Mouse (Mus musculus) liver, postnatal 0 days (tissue): ENCODE results near the gene Fam160a1. TPM values are rescaled to one million over a fixed set of nuclear protein-coding genes. Genes with fewer than 3 reads are reported as not detected.

Experiments
- ATAC-seq: fragments of 200-750 bp; cut with Nextera tagmentation; 2 replicates; pipeline ENCODE4 v1.8.0; 2017; ENCODE audit warnings: mild to moderate bottlenecking, moderate library complexity
- DNase-seq: peaks from one replicate; pipeline ENCODE4 v3.0.0-alpha.2; 2016
- H3K27ac ChIP-seq: fragments of 300-500 bp; sonication (generic); 2 replicates; pipeline ENCODE4 v1.5.1; 2014; ENCODE audit warnings: antibody characterized with exemption, moderate library complexity, mild to moderate bottlenecking, low read depth
- H3K27me3 ChIP-seq: fragments of 300-500 bp; sonication (generic); 2 replicates; pipeline ENCODE4 v1.6.1; 2014; ENCODE audit warnings: low read length, control low read depth, mixed read lengths; ENCODE audit not compliant: insufficient read depth
- H3K36me3 ChIP-seq: fragments of 300-500 bp; sonication (generic); replicated peaks from 2 replicates; pipeline ENCODE4 v1.6.1; 2014; ENCODE audit warnings: mild to moderate bottlenecking, control low read depth, low read length, moderate library complexity, mixed read lengths; ENCODE audit not compliant: insufficient read depth
- H3K4me1 ChIP-seq: fragments of 300-500 bp; sonication (generic); 2 replicates; pipeline ENCODE4 v1.6.1; 2014; ENCODE audit warnings: antibody characterized with exemption, mild to moderate bottlenecking, control low read depth; ENCODE audit not compliant: insufficient read depth
- H3K4me2 ChIP-seq: fragments of 300-500 bp; sonication (generic); 2 replicates; pipeline ENCODE4 v1.6.1; 2014; ENCODE audit warnings: low read depth, mild to moderate bottlenecking, low read length, moderate library complexity, mixed read lengths
- H3K4me3 ChIP-seq: fragments of 300-500 bp; sonication (generic); 2 replicates; pipeline ENCODE4 v1.5.1; 2014; ENCODE audit warnings: low read depth, low read length
- H3K9ac ChIP-seq: fragments of 300-500 bp; sonication (generic); replicated peaks from 2 replicates; pipeline ENCODE4 v1.6.1; 2014; ENCODE audit warnings: mild to moderate bottlenecking, moderate library complexity
- H3K9me3 ChIP-seq: fragments of 300-500 bp; sonication (generic); 2 replicates; pipeline ENCODE4 v1.6.1; 2016; ENCODE audit warnings: mild to moderate bottlenecking, control low read depth, low read length, mixed read lengths
- CTCF ChIP-seq: sonication (generic); IDR thresholded peaks from 2 replicates; pipeline ENCODE4 v1.5.1; 2016; ENCODE audit warnings: antibody characterized with exemption, low read depth
- EP300 ChIP-seq: IDR thresholded peaks from 2 replicates; pipeline ENCODE4 v1.6.1; 2016; ENCODE audit warnings: antibody characterized with exemption, low read depth, mild to moderate bottlenecking
- WGBS: fragments of 180-500 bp; shearing (Covaris S2); extraction: QIAGEN DNeasy Blood & Tissue Kit; methylation state at CpG from one replicate; pipeline ENCODE4 v1.1.7; 2014; ENCODE audit not compliant: insufficient replicate concordance; 5-methylcytosine and 5-hydroxymethylcytosine counted together
- polyA plus RNA-seq: library from polyadenylated mRNA; unstranded; fragments of >200 nt; fragmentation: Nextera tagmentation; extraction: Ambion mirVana; gene quantifications from 2 replicates; pipeline ENCODE4 v1.2.1, GENCODE M21; 2015

The Fam160a1 gene
- polyA plus RNA-seq, 1 experiment from 2014 or later: 0.31 TPM

GRCm38 (mm10) chr3:85698496-85698895 lies 118.6 kb downstream of the Fam160a1 start:
- Histone ChIP-seq H3K4me2 (no peak overlapping the region), H3K4me1 (no peaks in the 10 kb centered on the region), H3K4me3 (no peak overlapping the region), H3K27me3 (no peaks in the 10 kb centered on the region), H3K9ac (no peak overlapping the region), H3K9me3 (no peaks in the 10 kb centered on the region), H3K27ac (no peak overlapping the region), H3K36me3 (no peaks in the 10 kb centered on the region)
- WGBS: 72% methylated on average over 4 of the region's 4 CpGs
- ATAC-seq: no peak
- TF ChIP-seq CTCF (no peak), EP300 (no peak)
- no peak for DNase-seq

- 80% methylated on average over 3 of the region's 3 CpGs for WGBS
- Histone ChIP-seq H3K4me1 (no peaks in the 10 kb centered on the region), H3K4me2 (no peak overlapping the region), H3K27me3 (no peaks in the 10 kb centered on the region), H3K27ac (no peak overlapping the region), H3K4me3 (no peak overlapping the region), H3K9me3 (no peaks in the 10 kb centered on the region), H3K9ac (no peak overlapping the region), H3K36me3 (no peaks in the 10 kb centered on the region)
- no peak for ATAC-seq
- no peak for TF ChIP-seq EP300
- no peak for TF ChIP-seq CTCF
- DNase-seq: no peak
Observed at GRCm38 (mm10) chr3:85695056-85695455, 122.0 kb downstream of the Fam160a1 start.

GRCm38 (mm10) chr3:85693013-85693412 lies 124.1 kb downstream of the Fam160a1 start:
- no peak for TF ChIP-seq EP300
- no peak for TF ChIP-seq CTCF
- Histone ChIP-seq H3K27me3 (no peaks in the 10 kb centered on the region), H3K4me1 (no peaks in the 10 kb centered on the region), H3K27ac (no peak overlapping the region), H3K4me2 (no peak overlapping the region), H3K9me3 (no peaks in the 10 kb centered on the region), H3K36me3 (no peaks in the 10 kb centered on the region), H3K9ac (no peak overlapping the region), H3K4me3 (no peak overlapping the region)
- ATAC-seq (no peak), DNase-seq (no peak)
- WGBS: 30% methylated on average over 3 of the region's 3 CpGs

GRCm38 (mm10) chr3:85691134-85691533 lies 126.0 kb downstream of the Fam160a1 start:
- Histone ChIP-seq H3K36me3 (no peaks in the 10 kb centered on the region), H3K4me3 (no peak overlapping the region), H3K9me3 (no peaks in the 10 kb centered on the region), H3K27ac (no peak overlapping the region), H3K9ac (no peak overlapping the region), H3K4me2 (no peak overlapping the region), H3K4me1 (no peaks in the 10 kb centered on the region), H3K27me3 (no peaks in the 10 kb centered on the region)
- TF ChIP-seq CTCF (no peak), EP300 (no peak)
- WGBS: 74% methylated on average over 4 of the region's 4 CpGs
- ATAC-seq: no peak
- DNase-seq: no peak

GRCm38 (mm10) chr3:85688341-85688740 lies 128.8 kb downstream of the Fam160a1 start:
- Histone ChIP-seq H3K9me3 (no peaks in the 10 kb centered on the region), H3K4me2 (no peak overlapping the region), H3K27ac (no peak overlapping the region), H3K4me1 (no peaks in the 10 kb centered on the region), H3K36me3 (no peaks in the 10 kb centered on the region), H3K9ac (no peak overlapping the region), H3K27me3 (no peaks in the 10 kb centered on the region), H3K4me3 (no peak overlapping the region)
- DNase-seq (no peak), ATAC-seq (no peak)
- WGBS: 87% methylated on average over 14 of the region's 14 CpGs
- no peak for TF ChIP-seq CTCF
- no peak for TF ChIP-seq EP300

- H3K9me3 ChIP-seq: no peaks in the 10 kb centered on the region
- no peaks in the 10 kb centered on the region for H3K27me3 ChIP-seq
- no peak overlapping the region for H3K27ac ChIP-seq
- no peak overlapping the region for H3K4me2 ChIP-seq
- H3K4me1 ChIP-seq: no peaks in the 10 kb centered on the region
- H3K9ac ChIP-seq: no peak overlapping the region
- TF ChIP-seq EP300 (no peak), CTCF (no peak)
- DNase-seq (no peak), ATAC-seq (no peak)
- 76% methylated on average over 8 of the region's 8 CpGs for WGBS
- H3K36me3 ChIP-seq: no peaks in the 10 kb centered on the region
- H3K4me3 ChIP-seq: no peak overlapping the region
Observed at GRCm38 (mm10) chr3:85685271-85685670, 131.8 kb downstream of the Fam160a1 start.

GRCm38 (mm10) chr3:85683618-85684017 lies 133.5 kb downstream of the Fam160a1 start:
- no peaks in the 10 kb centered on the region for H3K36me3 ChIP-seq
- no peaks in the 10 kb centered on the region for H3K9me3 ChIP-seq
- no peak overlapping the region for H3K27ac ChIP-seq
- DNase-seq: no peak
- ATAC-seq: no peak
- H3K4me3 ChIP-seq: no peak overlapping the region
- no peak overlapping the region for H3K9ac ChIP-seq
- H3K4me2 ChIP-seq: no peak overlapping the region
- 79% methylated on average over 5 of the region's 5 CpGs for WGBS
- H3K4me1 ChIP-seq: no peaks in the 10 kb centered on the region
- H3K27me3 ChIP-seq: no peaks in the 10 kb centered on the region
- no peak for TF ChIP-seq EP300
- no peak for TF ChIP-seq CTCF
